Mouse (Mus musculus) neural tube, embryonic 11.5 days (tissue): ENCODE data around the gene Fam189a2. TPM values are rescaled to one million over a fixed set of nuclear protein-coding genes. Genes with fewer than 3 reads are reported as not detected.

Experiments
- ATAC-seq: fragments of 200-750 bp; cut with Nextera tagmentation; 2 replicates; pipeline ENCODE4 v1.8.0; 2017; ENCODE audit warnings: moderate number of reproducible peaks, mild to moderate bottlenecking, moderate TSS enrichment, moderate library complexity; ENCODE audit not compliant: insufficient read depth, low FRiP score, low TSS enrichment
- DNase-seq: peaks from one replicate; pipeline ENCODE4 v3.0.0-alpha.2; 2015; ENCODE audit warnings: low spot score
- H3K27ac ChIP-seq: fragments of 300-500 bp; sonication (generic); 2 replicates; pipeline ENCODE4 v1.5.1; 2014; ENCODE audit warnings: low read depth, mild to moderate bottlenecking, low read length
- H3K27me3 ChIP-seq: fragments of 300-500 bp; sonication (generic); 2 replicates; pipeline ENCODE4 v1.6.1; 2014; ENCODE audit warnings: mild to moderate bottlenecking, low read length, mixed read lengths; ENCODE audit not compliant: control insufficient read depth, insufficient read depth
- H3K36me3 ChIP-seq: fragments of 300-500 bp; sonication (generic); 2 replicates; pipeline ENCODE4 v1.6.1; 2014; ENCODE audit warnings: mild to moderate bottlenecking, low read length, moderate library complexity, mixed read lengths; ENCODE audit not compliant: control insufficient read depth, insufficient read depth
- H3K4me1 ChIP-seq: fragments of 300-500 bp; sonication (generic); 2 replicates; pipeline ENCODE4 v1.6.1; 2014; ENCODE audit warnings: low read length, mixed read lengths; ENCODE audit not compliant: control insufficient read depth, insufficient read depth
- H3K4me2 ChIP-seq: fragments of 300-500 bp; sonication (generic); 2 replicates; pipeline ENCODE4 v1.6.1; 2014; ENCODE audit warnings: low read depth, mild to moderate bottlenecking, moderate library complexity
- H3K4me3 ChIP-seq: fragments of 300-500 bp; sonication (generic); 2 replicates; pipeline ENCODE4 v1.5.1; 2014; ENCODE audit warnings: low read depth, low read length
- H3K9ac ChIP-seq: fragments of 300-500 bp; sonication (generic); 2 replicates; pipeline ENCODE4 v1.6.1; 2014; ENCODE audit warnings: mild to moderate bottlenecking, low read length
- H3K9me3 ChIP-seq: fragments of 300-500 bp; sonication (generic); 2 replicates; pipeline ENCODE4 v1.6.1; 2016; ENCODE audit warnings: low read length; ENCODE audit not compliant: control insufficient read depth
- WGBS: fragments of 180-500 bp; shearing (Covaris S2); extraction: QIAGEN DNeasy Blood & Tissue Kit; methylation state at CpG from one replicate; pipeline ENCODE4 v1.1.7; 2014; 5-methylcytosine and 5-hydroxymethylcytosine counted together
- polyA plus RNA-seq: library from polyadenylated mRNA; unstranded; fragments of >200 nt; fragmentation: Nextera tagmentation; extraction: Ambion mirVana; gene quantifications from 2 replicates; pipeline ENCODE4 v1.2.1, GENCODE M21; 2014

Gene Fam189a2
- polyA plus RNA-seq, 1 experiment from 2014 or later, result 1.9 TPM

- H3K9me3 ChIP-seq, result no peaks in the 10 kb centered on the region
- no peak overlapping the region for H3K4me3 ChIP-seq
- no peaks in the 10 kb centered on the region for H3K36me3 ChIP-seq
- H3K9ac ChIP-seq, result no peak overlapping the region
- no peak for ATAC-seq
- H3K27me3 ChIP-seq, result no peaks in the 10 kb centered on the region
- no peak for DNase-seq
- H3K4me1 ChIP-seq, result no peaks in the 10 kb centered on the region
- no peak overlapping the region for H3K4me2 ChIP-seq
- 92% methylated on average over 1 of the region's 1 CpGs for WGBS
- no peak overlapping the region for H3K27ac ChIP-seq
Observed at GRCm38 (mm10) chr19:24056880-24057279, 26.1 kb upstream of the Fam189a2 start.

GRCm38 (mm10) chr19:24054904-24055303 lies 24.1 kb upstream of the Fam189a2 start:
- Histone ChIP-seq H3K4me1 (no peaks in the 10 kb centered on the region), H3K9me3 (no peaks in the 10 kb centered on the region), H3K4me3 (no peak overlapping the region), H3K4me2 (no peak overlapping the region), H3K36me3 (no peaks in the 10 kb centered on the region), H3K27me3 (no peaks in the 10 kb centered on the region), H3K9ac (no peak overlapping the region), H3K27ac (no peak overlapping the region)
- ATAC-seq, result no peak
- 50% methylated on average over 2 of the region's 2 CpGs for WGBS
- DNase-seq, result no peak

GRCm38 (mm10) chr19:24054265-24054664 lies 23.4 kb upstream of the Fam189a2 start:
- Histone ChIP-seq H3K4me2 (no peak overlapping the region), H3K27ac (no peak overlapping the region), H3K4me1 (no peaks in the 10 kb centered on the region), H3K27me3 (no peaks in the 10 kb centered on the region), H3K9me3 (no peaks in the 10 kb centered on the region), H3K36me3 (no peaks in the 10 kb centered on the region), H3K4me3 (no peak overlapping the region), H3K9ac (no peak overlapping the region)
- DNase-seq, result no peak
- 41% methylated on average over 5 of the region's 5 CpGs for WGBS
- no peak for ATAC-seq

GRCm38 (mm10) chr19:24050514-24050913 lies 19.7 kb upstream of the Fam189a2 start:
- H3K27ac ChIP-seq, result no peak overlapping the region
- no peak overlapping the region for H3K9ac ChIP-seq
- no peak overlapping the region for H3K4me3 ChIP-seq
- WGBS, result 71% methylated on average over 2 of the region's 2 CpGs
- no peak overlapping the region for H3K4me2 ChIP-seq
- no peaks in the 10 kb centered on the region for H3K27me3 ChIP-seq
- ATAC-seq, result no peak
- no peaks in the 10 kb centered on the region for H3K36me3 ChIP-seq
- no peaks in the 10 kb centered on the region for H3K4me1 ChIP-seq
- no peak for DNase-seq
- no peaks in the 10 kb centered on the region for H3K9me3 ChIP-seq

GRCm38 (mm10) chr19:24049329-24049728 lies 18.5 kb upstream of the Fam189a2 start:
- DNase-seq (no peak), ATAC-seq (no peak)
- H3K9ac ChIP-seq, result no peak overlapping the region
- WGBS, result 91% methylated on average over 3 of the region's 3 CpGs
- no peaks in the 10 kb centered on the region for H3K27me3 ChIP-seq
- no peaks in the 10 kb centered on the region for H3K4me1 ChIP-seq
- H3K36me3 ChIP-seq, result no peaks in the 10 kb centered on the region
- no peak overlapping the region for H3K27ac ChIP-seq
- no peak overlapping the region for H3K4me2 ChIP-seq
- no peak overlapping the region for H3K4me3 ChIP-seq
- H3K9me3 ChIP-seq, result no peaks in the 10 kb centered on the region

- Histone ChIP-seq H3K27ac (no peak overlapping the region), H3K9ac (no peak overlapping the region), H3K36me3 (no peaks in the 10 kb centered on the region), H3K4me3 (no peak overlapping the region), H3K9me3 (no peaks in the 10 kb centered on the region), H3K4me1 (no peaks in the 10 kb centered on the region), H3K27me3 (no peaks in the 10 kb centered on the region), H3K4me2 (no peak overlapping the region)
- WGBS, result 87% methylated on average over 10 of the region's 10 CpGs
- ATAC-seq (no peak), DNase-seq (no peak)
Observed at GRCm38 (mm10) chr19:24046395-24046993, 15.7 kb upstream of the Fam189a2 start.

GRCm38 (mm10) chr19:24042387-24042786 lies 11.6 kb upstream of the Fam189a2 start:
- no peak overlapping the region for H3K27ac ChIP-seq
- no peaks in the 10 kb centered on the region; the same call in 1 of the 2 replicates for H3K9me3 ChIP-seq
- H3K27me3 ChIP-seq, result no peaks in the 10 kb centered on the region
- DNase-seq (no peak), ATAC-seq (no peak)
- H3K9ac ChIP-seq, result no peak overlapping the region
- H3K4me2 ChIP-seq, result no peak overlapping the region
- H3K4me1 ChIP-seq, result no peaks in the 10 kb centered on the region
- no peak overlapping the region for H3K4me3 ChIP-seq
- H3K36me3 ChIP-seq, result no peaks in the 10 kb centered on the region
- 95% methylated on average over 2 of the region's 2 CpGs for WGBS

GRCm38 (mm10) chr19:24039061-24039853 lies 8.4 kb upstream of the Fam189a2 start:
- 86% methylated on average over 14 of the region's 14 CpGs for WGBS
- H3K4me1 ChIP-seq, result no peaks in the 10 kb centered on the region
- H3K4me3 ChIP-seq, result no peak overlapping the region
- H3K9ac ChIP-seq, result no peak overlapping the region
- DNase-seq (no peak), ATAC-seq (no peak)
- H3K9me3 ChIP-seq, result no peaks in the 10 kb centered on the region; the same call in 1 of the 2 replicates
- no peak overlapping the region for H3K27ac ChIP-seq
- no peaks in the 10 kb centered on the region for H3K27me3 ChIP-seq
- no peaks in the 10 kb centered on the region for H3K36me3 ChIP-seq
- no peak overlapping the region for H3K4me2 ChIP-seq

GRCm38 (mm10) chr19:24034367-24034766 lies 3.5 kb upstream of the Fam189a2 start:
- peaks cover 16% of the 10 kb centered on the region for H3K27me3 ChIP-seq
- no peak overlapping the region for H3K9ac ChIP-seq
- 72% methylated on average over 3 of the region's 3 CpGs for WGBS
- no peak for ATAC-seq
- DNase-seq, result no peak
- H3K4me1 ChIP-seq, result 0 out of 2 replicates have a peak, but pooled peaks cover 5% of the 10 kb centered on the region
- H3K27ac ChIP-seq, result no peak overlapping the region
- H3K4me2 ChIP-seq, result no peak overlapping the region
- H3K36me3 ChIP-seq, result no peaks in the 10 kb centered on the region
- H3K9me3 ChIP-seq, result no peaks in the 10 kb centered on the region; the same call in 1 of the 2 replicates
- no peak overlapping the region for H3K4me3 ChIP-seq
